Mouse (Mus musculus) embryonic facial prominence, embryonic 11.5 days (tissue): Measurements from ENCODE around the gene Copz2. TPM values are rescaled to one million over a fixed set of nuclear protein-coding genes. Genes with fewer than 3 reads are reported as not detected.

Source experiments
- ATAC-seq: fragments of 200-750 bp; cut with Nextera tagmentation; replicated peaks from 2 replicates; pipeline ENCODE4 v1.8.0; 2017; ENCODE audit warnings: low read depth; ENCODE audit not compliant: insufficient number of reproducible peaks, low FRiP score, low TSS enrichment
- DNase-seq: peaks from one replicate; pipeline ENCODE4 v3.0.0-alpha.2; 2015; ENCODE audit warnings: low spot score
- H3K27ac ChIP-seq: fragments of 300-500 bp; sonication (generic); replicated peaks from 2 replicates; pipeline ENCODE4 v1.5.1; 2014; ENCODE audit warnings: mild to moderate bottlenecking, low read depth, low read length, control low read depth
- H3K27me3 ChIP-seq: fragments of 300-500 bp; sonication (generic); 2 replicates; pipeline ENCODE4 v1.6.1; 2014; ENCODE audit warnings: mild to moderate bottlenecking, low read length, moderate library complexity, mixed read lengths; ENCODE audit not compliant: control insufficient read depth, insufficient read depth
- H3K36me3 ChIP-seq: fragments of 300-500 bp; sonication (generic); replicated peaks from 2 replicates; pipeline ENCODE4 v1.6.1; 2014; ENCODE audit warnings: low read depth, mild to moderate bottlenecking, low read length, moderate library complexity, mixed read lengths; ENCODE audit not compliant: control insufficient read depth, insufficient read depth
- H3K4me1 ChIP-seq: fragments of 300-500 bp; sonication (generic); 2 replicates; pipeline ENCODE4 v1.6.1; 2014; ENCODE audit warnings: low read length, mixed read lengths; ENCODE audit not compliant: control insufficient read depth, insufficient read depth
- H3K4me2 ChIP-seq: fragments of 300-500 bp; sonication (generic); 2 replicates; pipeline ENCODE4 v1.6.1; 2014; ENCODE audit warnings: low read depth, mild to moderate bottlenecking, control low read depth, low read length, moderate library complexity
- H3K4me3 ChIP-seq: fragments of 300-500 bp; sonication (generic); 2 replicates; pipeline ENCODE4 v1.5.1; 2014; ENCODE audit warnings: low read depth, low read length, control low read depth
- H3K9ac ChIP-seq: fragments of 300-500 bp; sonication (generic); replicated peaks from 2 replicates; pipeline ENCODE4 v1.6.1; 2014; ENCODE audit warnings: mild to moderate bottlenecking, control low read depth, low read length
- H3K9me3 ChIP-seq: fragments of 300-500 bp; sonication (generic); replicated peaks from 2 replicates; pipeline ENCODE4 v1.6.1; 2016; ENCODE audit warnings: mild to moderate bottlenecking, low read length, inconsistent platforms, mixed read lengths; ENCODE audit not compliant: control insufficient read depth
- WGBS: fragments of 180-500 bp; shearing (Covaris S2); extraction: QIAGEN DNeasy Blood & Tissue Kit; methylation state at CpG from one replicate; pipeline ENCODE4 v1.1.7; 2014; 5-methylcytosine and 5-hydroxymethylcytosine counted together
- polyA plus RNA-seq: library from polyadenylated mRNA; unstranded; fragments of >200 nt; fragmentation: Nextera tagmentation; extraction: Ambion mirVana; gene quantifications from 2 replicates; pipeline ENCODE4 v1.2.1, GENCODE M21; 2014

The Copz2 gene
- polyA plus RNA-seq, 1 experiment from 2014 or later: 61.1 TPM

DNA sequence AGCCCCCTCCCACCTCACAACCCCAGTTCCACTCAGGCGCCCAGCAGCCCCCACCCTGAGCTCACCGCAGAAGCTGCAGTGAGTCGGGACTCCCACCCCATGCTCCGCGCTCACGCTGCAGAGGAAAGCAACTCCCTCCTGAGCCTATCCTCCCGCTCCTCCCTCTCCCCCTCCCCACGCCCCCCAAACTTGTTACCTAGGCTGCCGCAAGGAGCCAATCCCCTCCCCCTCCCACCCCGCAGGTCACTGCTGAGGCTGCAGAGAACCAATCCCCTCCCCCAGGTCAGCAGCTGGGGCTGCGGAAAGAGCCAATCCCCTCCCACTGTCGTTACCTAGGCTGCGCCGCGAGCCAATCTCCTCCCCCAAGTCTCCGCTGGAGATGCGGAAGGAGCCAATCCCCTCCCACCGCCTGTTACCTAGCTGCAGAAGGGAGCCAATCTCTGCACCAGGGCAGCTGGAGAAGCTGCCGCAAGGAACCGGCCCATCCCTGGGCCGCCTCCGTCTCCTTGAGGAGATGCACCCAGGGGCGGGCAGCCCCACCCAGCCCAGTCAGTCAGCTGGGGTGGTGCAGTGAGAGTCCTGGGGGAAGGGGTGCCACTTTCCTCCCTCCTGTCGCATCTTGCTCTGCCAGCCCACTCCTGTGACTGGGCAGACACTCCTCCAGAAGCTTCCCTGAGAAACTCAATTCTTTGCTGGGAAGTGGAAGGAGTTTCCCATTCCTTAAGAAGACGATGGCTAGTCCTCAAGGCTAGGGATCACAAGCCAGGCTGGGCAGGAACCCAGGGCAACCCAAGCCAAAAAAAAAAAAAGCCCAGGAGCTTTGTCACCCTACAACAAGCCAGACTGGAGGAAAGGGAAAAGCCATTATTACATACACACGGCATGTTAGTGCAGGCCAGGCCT is 25.5 kb upstream of the Copz2 start:
- ATAC-seq: peak; percentile 82
- peak overlapping the region; percentile 82 for H3K27ac ChIP-seq
- H3K4me2 ChIP-seq: peak overlapping the region; percentile 94
- H3K9ac ChIP-seq: peak overlapping the region; percentile 52
- H3K4me1 ChIP-seq: peaks cover 23% of the 10 kb centered on the region
- WGBS: 2% methylated on average over 26 of the region's 26 CpGs
- H3K9me3 ChIP-seq: no peaks in the 10 kb centered on the region
- peaks cover 16% of the 10 kb centered on the region for H3K36me3 ChIP-seq
- peak; percentile 98 for DNase-seq
- peak overlapping the region; percentile 46 for H3K4me3 ChIP-seq
- H3K27me3 ChIP-seq: no peaks in the 10 kb centered on the region

DNA sequence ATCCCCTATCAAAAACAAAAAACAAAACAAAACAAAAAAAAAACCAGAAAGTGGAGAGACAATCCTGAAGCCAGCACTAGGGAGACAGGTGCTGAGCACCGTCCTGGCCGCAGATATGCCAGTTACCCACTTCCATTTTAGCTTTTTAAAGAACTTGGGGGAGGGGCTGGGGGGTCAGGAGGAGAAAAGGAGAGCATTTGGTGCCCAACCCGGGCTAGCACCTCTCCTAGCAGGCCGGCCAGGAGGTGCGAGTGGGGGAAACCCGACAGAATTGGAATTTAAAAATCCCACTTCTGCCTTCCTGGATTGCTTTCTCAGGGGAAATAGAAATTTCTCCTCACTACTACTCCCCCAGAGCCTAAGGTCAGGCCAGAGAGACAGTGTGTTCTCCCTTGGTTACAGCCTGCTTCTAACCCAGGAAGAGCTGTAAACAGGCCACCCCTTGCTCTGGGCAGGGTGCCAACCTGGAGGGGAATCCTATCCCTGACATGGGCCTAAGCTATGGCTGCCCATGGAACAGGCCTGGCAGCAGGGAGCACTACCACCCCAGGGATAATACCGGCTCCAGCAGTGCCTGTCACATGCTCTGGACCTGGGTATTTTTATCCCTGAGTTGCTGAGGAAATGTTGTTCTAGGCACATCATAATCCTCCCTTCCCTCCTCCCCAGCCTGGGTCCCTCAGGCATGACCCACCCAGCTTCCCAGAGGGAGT is 24.7 kb upstream of the Copz2 start:
- Histone ChIP-seq H3K9ac (no peak overlapping the region), H3K36me3 (peaks cover 16% of the 10 kb centered on the region), H3K9me3 (no peaks in the 10 kb centered on the region), H3K27me3 (no peaks in the 10 kb centered on the region), H3K4me3 (no peak overlapping the region), H3K4me1 (peaks cover 23% of the 10 kb centered on the region), H3K4me2 (peak overlapping the region; percentile 2), H3K27ac (peak overlapping the region; percentile 82; the same call in 1 of the 2 replicates)
- 52% methylated on average over 7 of the region's 7 CpGs for WGBS
- ATAC-seq (no peak), DNase-seq (no peak)

DNA sequence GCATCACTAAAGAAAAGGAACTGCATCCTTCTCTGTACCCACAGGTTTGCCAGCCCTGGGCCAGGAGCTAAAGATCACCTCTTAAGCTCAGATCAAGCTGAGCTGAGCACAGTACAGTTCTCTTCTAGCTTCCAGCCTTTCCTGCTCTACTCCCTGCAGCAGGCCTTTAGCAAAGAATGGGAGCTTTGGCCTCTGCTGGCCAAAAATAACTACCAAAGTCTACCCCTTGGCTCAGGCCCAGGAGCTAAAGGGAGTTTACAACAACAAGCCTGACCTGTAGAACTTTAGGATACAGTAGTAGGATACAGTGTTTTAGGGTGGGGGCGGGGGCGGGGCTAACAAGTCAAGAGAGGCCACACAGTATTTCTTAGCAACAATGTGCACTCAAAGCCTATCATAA is 23.2 kb upstream of the Copz2 start:
- DNase-seq: no peak
- H3K27ac ChIP-seq: no peak overlapping the region
- peaks cover 2% of the 10 kb centered on the region; the same call in 1 of the 2 replicates for H3K36me3 ChIP-seq
- H3K9ac ChIP-seq: peak overlapping the region; percentile 6; the same call in 1 of the 2 replicates
- 0 out of 2 replicates have a peak overlapping the region, but pooled peaks have one; percentile 1 for H3K4me3 ChIP-seq
- peaks cover 23% of the 10 kb centered on the region for H3K4me1 ChIP-seq
- no peaks in the 10 kb centered on the region for H3K27me3 ChIP-seq
- H3K4me2 ChIP-seq: no peak overlapping the region; the same call in 1 of the 2 replicates
- WGBS: 81% methylated on average over 2 of the region's 2 CpGs
- no peak for ATAC-seq
- no peaks in the 10 kb centered on the region for H3K9me3 ChIP-seq

DNA sequence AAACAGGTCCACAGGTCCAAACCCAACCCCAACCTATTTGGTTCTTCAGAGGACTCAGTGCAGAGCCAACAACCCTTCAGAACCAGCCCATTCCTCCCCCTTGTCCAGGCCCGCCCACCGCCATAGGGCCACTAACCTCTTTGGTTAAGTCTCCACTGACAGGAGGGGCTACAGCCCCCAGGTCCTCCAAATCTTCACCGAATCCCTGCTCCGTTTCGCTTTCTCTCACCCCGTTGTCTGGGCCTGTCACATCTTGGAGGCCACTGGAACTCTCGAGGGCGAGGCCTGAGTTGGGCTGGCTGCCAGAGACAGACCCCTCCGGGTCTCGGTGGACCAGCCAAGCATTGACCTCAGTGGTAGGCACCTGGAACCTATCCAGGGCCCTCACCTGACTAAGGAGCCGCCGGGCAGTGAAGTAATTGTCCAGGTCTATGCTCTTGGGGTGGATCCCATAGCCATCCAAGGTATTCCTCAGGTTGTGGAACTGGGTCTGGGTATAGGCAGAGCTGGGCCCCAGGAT is 22.5 kb upstream of the Copz2 start:
- ATAC-seq (no peak), DNase-seq (no peak)
- H3K27ac ChIP-seq: no peak overlapping the region
- H3K36me3 ChIP-seq: peaks cover 2% of the 10 kb centered on the region; the same call in 1 of the 2 replicates
- H3K4me2 ChIP-seq: peak overlapping the region; percentile 19
- no peaks in the 10 kb centered on the region for H3K27me3 ChIP-seq
- H3K4me1 ChIP-seq: peaks cover 23% of the 10 kb centered on the region
- H3K9me3 ChIP-seq: no peaks in the 10 kb centered on the region
- 86% methylated on average over 12 of the region's 12 CpGs for WGBS
- no peak overlapping the region for H3K4me3 ChIP-seq
- H3K9ac ChIP-seq: no peak overlapping the region

DNA sequence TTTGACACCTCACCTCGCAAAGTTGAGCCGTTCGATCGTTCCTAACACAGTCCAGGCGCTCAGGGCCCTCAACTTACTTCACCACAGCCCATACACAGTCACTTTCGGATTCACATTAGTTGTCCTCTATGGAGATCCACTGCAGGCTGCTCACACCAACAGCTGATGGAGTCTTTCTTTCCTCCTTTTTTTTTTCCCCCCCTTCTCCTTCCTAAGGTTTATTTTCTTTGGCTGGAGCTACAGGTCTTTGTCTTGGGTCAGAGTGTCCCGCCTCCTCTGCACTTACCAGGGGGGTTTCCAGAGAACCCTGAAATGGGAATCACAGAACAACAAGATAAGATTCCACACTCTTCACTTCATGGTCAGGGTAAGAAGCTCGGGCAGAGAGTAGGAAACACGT is 21.8 kb upstream of the Copz2 start:
- Histone ChIP-seq H3K27me3 (no peaks in the 10 kb centered on the region), H3K4me3 (no peak overlapping the region), H3K9ac (peak overlapping the region; percentile 28; the same call in 1 of the 2 replicates), H3K27ac (no peak overlapping the region), H3K4me1 (peaks cover 23% of the 10 kb centered on the region), H3K4me2 (no peak overlapping the region), H3K9me3 (no peaks in the 10 kb centered on the region), H3K36me3 (peaks cover 2% of the 10 kb centered on the region; the same call in 1 of the 2 replicates)
- DNase-seq (no peak), ATAC-seq (no peak)
- WGBS: 79% methylated on average over 9 of the region's 9 CpGs

DNA sequence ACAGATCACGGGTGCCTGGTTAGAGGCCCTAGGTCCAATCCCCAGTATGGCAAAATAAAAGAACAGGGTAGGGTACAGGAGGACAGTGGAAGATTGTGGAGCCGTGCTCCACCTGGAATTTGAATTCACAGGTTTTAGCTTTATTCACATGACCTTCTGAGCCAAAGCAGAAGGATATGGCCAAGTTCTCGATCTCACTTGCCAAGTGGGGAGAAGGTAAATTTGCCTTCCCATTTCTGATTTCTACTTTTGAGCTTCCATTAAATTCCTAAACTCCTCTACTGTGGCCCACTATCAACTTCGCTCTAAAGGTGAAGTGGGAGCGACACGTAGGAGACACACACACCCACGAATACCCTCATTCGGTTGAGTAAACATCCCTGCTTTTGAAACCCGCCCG is 20.8 kb upstream of the Copz2 start:
- DNase-seq: no peak
- Histone ChIP-seq H3K9ac (peak overlapping the region; percentile 90), H3K4me2 (peak overlapping the region; percentile 82), H3K4me1 (peaks cover 18% of the 10 kb centered on the region), H3K36me3 (peaks cover 2% of the 10 kb centered on the region; the same call in 1 of the 2 replicates), H3K4me3 (peak overlapping the region; percentile 89), H3K9me3 (no peaks in the 10 kb centered on the region), H3K27ac (no peak overlapping the region), H3K27me3 (no peaks in the 10 kb centered on the region)
- ATAC-seq: no peak
- 17% methylated on average over 10 of the region's 10 CpGs for WGBS

DNA sequence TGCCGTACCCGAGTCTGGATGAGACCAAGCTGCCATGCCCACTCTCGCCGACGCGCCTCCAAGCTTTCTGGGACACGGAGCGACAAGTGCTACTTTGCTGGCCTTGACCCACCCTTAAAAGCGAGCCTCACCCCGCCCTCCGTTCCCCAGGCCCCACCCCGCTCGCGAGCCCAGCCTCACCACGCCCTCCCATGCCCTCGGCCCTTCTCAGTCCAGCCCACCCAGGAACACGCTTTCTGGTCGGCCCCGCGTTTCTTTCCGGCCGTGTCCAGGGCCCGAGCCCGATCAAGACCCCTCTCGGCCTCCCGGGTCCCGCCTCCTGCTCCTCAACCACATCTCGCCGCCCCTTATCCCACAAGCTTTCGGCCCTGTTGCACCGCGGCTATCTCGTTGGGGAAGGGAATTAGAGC is 20.3 kb upstream of the Copz2 start:
- H3K36me3 ChIP-seq: peaks cover 2% of the 10 kb centered on the region; the same call in 1 of the 2 replicates
- H3K27ac ChIP-seq: peak overlapping the region; percentile 97
- no peaks in the 10 kb centered on the region for H3K9me3 ChIP-seq
- under 1% methylated on average over 32 of the region's 33 CpGs for WGBS
- no peaks in the 10 kb centered on the region for H3K27me3 ChIP-seq
- ATAC-seq: peak; percentile 53
- peaks cover 15% of the 10 kb centered on the region for H3K4me1 ChIP-seq
- H3K4me2 ChIP-seq: peak overlapping the region; percentile 82
- peak; percentile 76 for DNase-seq
- H3K4me3 ChIP-seq: peak overlapping the region; percentile 89
- peak overlapping the region; percentile 90 for H3K9ac ChIP-seq
